Mouse (Mus musculus) cortical plate, adult 2 months (tissue): Measurements from ENCODE around the gene Parp3.

Source experiments
- CTCF ChIP-seq: fragments of 200-500 bp; IDR thresholded peaks from 2 replicates; pipeline ENCODE4 v1.5.1; 2011; ENCODE audit warnings: mild to moderate bottlenecking, control low read depth, low read length; ENCODE audit not compliant: insufficient read depth; ENCODE audit errors: extremely low read depth
- POLR2A ChIP-seq: fragments of 200-500 bp; IDR thresholded peaks from 2 replicates; pipeline ENCODE4 v1.6.1; 2011; ENCODE audit warnings: mild to moderate bottlenecking, low read length, control low read depth; ENCODE audit not compliant: insufficient read depth; ENCODE audit errors: extremely low read depth

GRCm38 (mm10) chr9:106428719-106429220 lies 48.0 kb downstream of the Parp3 start:
- TF ChIP-seq POLR2A (no peak), CTCF (no peak)
